Mouse (Mus musculus) heart, embryonic 11.5 days (tissue): ENCODE data around the gene Orai1. TPM values are rescaled to one million over a fixed set of nuclear protein-coding genes. Genes with fewer than 3 reads are reported as not detected.

ENCODE experiments used
- ATAC-seq: fragments of 200-750 bp; cut with Nextera tagmentation; replicated peaks from 2 replicates; pipeline ENCODE4 v1.8.0; 2017; ENCODE audit warnings: moderate library complexity; ENCODE audit not compliant: insufficient number of reproducible peaks, low FRiP score, low TSS enrichment
- H3K27ac ChIP-seq: fragments of 300-500 bp; sonication (generic); 2 replicates; pipeline ENCODE4 v1.5.1; 2014; ENCODE audit warnings: mild to moderate bottlenecking, low read depth, low read length
- H3K27me3 ChIP-seq: fragments of 300-500 bp; sonication (generic); 2 replicates; pipeline ENCODE4 v1.6.1; 2014; ENCODE audit warnings: mild to moderate bottlenecking, low read length, mixed read lengths; ENCODE audit not compliant: control insufficient read depth, insufficient read depth
- H3K36me3 ChIP-seq: fragments of 300-500 bp; sonication (generic); 2 replicates; pipeline ENCODE4 v1.6.1; 2014; ENCODE audit warnings: mild to moderate bottlenecking, low read length, moderate library complexity, mixed read lengths; ENCODE audit not compliant: control insufficient read depth, insufficient read depth
- H3K4me1 ChIP-seq: fragments of 300-500 bp; sonication (generic); 2 replicates; pipeline ENCODE4 v1.6.1; 2014; ENCODE audit warnings: low read length; ENCODE audit not compliant: control insufficient read depth, insufficient read depth
- H3K4me2 ChIP-seq: fragments of 300-500 bp; sonication (generic); 2 replicates; pipeline ENCODE4 v1.6.1; 2014; ENCODE audit warnings: mild to moderate bottlenecking, moderate library complexity
- H3K4me3 ChIP-seq: fragments of 300-500 bp; sonication (generic); 2 replicates; pipeline ENCODE4 v1.5.1; 2014; ENCODE audit warnings: low read depth, low read length
- H3K9ac ChIP-seq: fragments of 300-500 bp; sonication (generic); 2 replicates; pipeline ENCODE4 v1.6.1; 2014; ENCODE audit warnings: mild to moderate bottlenecking, low read depth, low read length, moderate library complexity
- H3K9me3 ChIP-seq: fragments of 300-500 bp; sonication (generic); replicated peaks from 2 replicates; pipeline ENCODE4 v1.6.1; 2016; ENCODE audit warnings: low read length; ENCODE audit not compliant: control insufficient read depth
- WGBS: fragments of 180-500 bp; shearing (Covaris S2); extraction: QIAGEN DNeasy Blood & Tissue Kit; methylation state at CpG from one replicate; pipeline ENCODE4 v1.1.7; 2014; ENCODE audit not compliant: insufficient replicate concordance; 5-methylcytosine and 5-hydroxymethylcytosine counted together
- polyA plus RNA-seq: library from polyadenylated mRNA; unstranded; fragments of >200 nt; fragmentation: Nextera tagmentation; extraction: Ambion mirVana; gene quantifications from 2 replicates; pipeline ENCODE4 v1.2.1, GENCODE M21; 2014

The Orai1 gene
- polyA plus RNA-seq, 1 experiment from 2014 or later: 15.1 TPM

DNA sequence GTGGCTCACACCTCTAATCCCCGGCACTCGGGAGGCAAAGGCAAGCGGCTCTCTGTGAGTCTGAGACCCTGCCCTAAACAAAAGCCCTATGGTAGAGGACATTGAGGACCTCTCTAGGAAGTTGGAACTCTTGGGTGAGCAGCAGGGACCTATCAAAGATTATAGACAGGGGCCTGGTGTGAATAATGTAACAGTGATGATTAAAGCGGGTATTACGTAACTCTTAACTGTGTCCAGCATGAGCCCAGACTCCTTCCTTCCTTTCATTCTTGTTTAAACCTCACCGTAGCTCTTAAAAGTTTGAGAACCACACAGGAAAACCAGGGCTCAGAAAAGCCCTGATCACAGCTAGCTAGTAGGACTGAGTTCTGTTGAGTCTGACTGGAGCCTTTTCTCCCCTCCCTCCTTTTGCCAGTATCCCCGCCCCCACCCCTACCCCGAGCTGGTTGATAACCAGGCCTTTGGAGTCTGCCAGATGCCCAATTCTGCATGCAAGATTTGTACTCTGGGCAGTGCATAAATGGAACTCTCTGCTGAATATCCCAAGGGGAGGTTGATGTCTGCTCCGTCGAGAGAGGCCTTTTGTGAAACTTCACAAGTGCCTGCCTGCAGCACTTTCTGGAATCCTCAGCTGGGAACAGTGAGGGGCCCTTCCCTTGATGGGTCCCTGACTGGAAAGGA, 4.6 kb downstream of the Orai1 start:
- ATAC-seq: no peak
- Histone ChIP-seq H3K9ac (0 out of 2 replicates have a peak overlapping the region, but pooled peaks have one; percentile 56), H3K9me3 (no peaks in the 10 kb centered on the region), H3K4me1 (peaks cover 24% of the 10 kb centered on the region), H3K36me3 (no peaks in the 10 kb centered on the region), H3K27me3 (no peaks in the 10 kb centered on the region), H3K4me3 (no peak overlapping the region), H3K27ac (peak overlapping the region; percentile 76), H3K4me2 (peak overlapping the region; percentile 29)
- 43% methylated on average over 10 of the region's 10 CpGs for WGBS

DNA sequence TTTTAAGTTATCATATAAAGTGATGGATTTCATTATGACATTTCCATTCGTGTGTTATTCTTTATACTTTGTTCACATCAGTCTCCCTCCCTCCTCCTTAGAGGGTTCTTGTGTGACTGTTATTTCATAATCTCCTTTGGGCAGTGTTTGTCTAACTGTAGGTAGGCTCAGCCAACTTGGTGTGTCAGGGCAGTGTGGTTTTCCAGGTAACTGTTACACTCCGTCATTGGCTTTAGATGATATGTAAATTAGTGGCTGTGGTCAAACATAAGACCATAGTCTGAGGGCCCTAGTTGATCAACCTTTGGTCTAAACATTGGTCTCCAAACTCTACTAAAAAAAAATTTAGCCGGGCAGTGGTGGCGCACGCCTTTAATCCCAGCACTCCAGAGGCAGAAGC, 5.6 kb downstream of the Orai1 start:
- Histone ChIP-seq H3K4me3 (no peak overlapping the region), H3K9me3 (no peaks in the 10 kb centered on the region), H3K4me2 (no peak overlapping the region), H3K4me1 (peaks cover 23% of the 10 kb centered on the region), H3K27me3 (no peaks in the 10 kb centered on the region), H3K27ac (0 out of 2 replicates have a peak overlapping the region, but pooled peaks have one; percentile 76), H3K9ac (no peak overlapping the region), H3K36me3 (no peaks in the 10 kb centered on the region)
- ATAC-seq: no peak
- 91% methylated on average over 5 of the region's 5 CpGs for WGBS

- Histone ChIP-seq H3K4me3 (no peak overlapping the region), H3K4me1 (peaks cover 20% of the 10 kb centered on the region), H3K27ac (no peak overlapping the region), H3K9me3 (no peaks in the 10 kb centered on the region), H3K27me3 (no peaks in the 10 kb centered on the region), H3K4me2 (no peak overlapping the region), H3K36me3 (no peaks in the 10 kb centered on the region), H3K9ac (no peak overlapping the region)
- no peak for ATAC-seq
- 85% methylated on average over 7 of the region's 7 CpGs for WGBS
Measured at GRCm38 (mm10) chr5:123021438-123021837, 6.6 kb downstream of the Orai1 start.

DNA sequence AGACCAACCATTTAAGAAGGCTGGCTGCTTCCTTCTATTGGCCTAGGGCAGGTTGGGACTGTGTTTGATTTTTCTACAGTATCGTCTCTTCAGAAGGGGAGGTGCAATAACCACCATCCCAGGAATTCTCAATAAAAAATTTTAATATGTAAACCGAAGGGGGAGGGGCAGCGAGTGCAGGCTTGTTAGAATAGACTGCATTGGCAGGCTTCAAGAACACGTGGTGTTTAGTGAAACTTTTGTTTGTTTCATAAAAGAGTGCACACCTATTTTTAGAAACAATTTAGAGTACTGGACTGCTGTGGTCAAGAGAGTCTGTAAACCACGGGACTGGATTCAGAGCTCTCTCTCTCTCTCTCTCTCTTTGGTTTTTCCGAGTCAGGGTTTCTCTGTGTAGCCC, 8.2 kb downstream of the Orai1 start:
- Histone ChIP-seq H3K4me3 (no peak overlapping the region), H3K27me3 (no peaks in the 10 kb centered on the region), H3K9ac (no peak overlapping the region), H3K9me3 (no peaks in the 10 kb centered on the region), H3K27ac (no peak overlapping the region), H3K4me1 (peaks cover 29% of the 10 kb centered on the region), H3K4me2 (no peak overlapping the region), H3K36me3 (no peaks in the 10 kb centered on the region)
- no peak for ATAC-seq
- WGBS: 77% methylated on average over 6 of the region's 6 CpGs

GRCm38 (mm10) chr5:123024312-123024711, 9.4 kb downstream of the Orai1 start:
- Histone ChIP-seq H3K27ac (no peak overlapping the region), H3K4me1 (peaks cover 24% of the 10 kb centered on the region), H3K4me3 (no peak overlapping the region), H3K27me3 (no peaks in the 10 kb centered on the region), H3K9me3 (no peaks in the 10 kb centered on the region), H3K4me2 (no peak overlapping the region), H3K9ac (no peak overlapping the region), H3K36me3 (peaks cover 4% of the 10 kb centered on the region; the same call in 1 of the 2 replicates)
- ATAC-seq: no peak
- 85% methylated on average over 6 of the region's 6 CpGs for WGBS

DNA sequence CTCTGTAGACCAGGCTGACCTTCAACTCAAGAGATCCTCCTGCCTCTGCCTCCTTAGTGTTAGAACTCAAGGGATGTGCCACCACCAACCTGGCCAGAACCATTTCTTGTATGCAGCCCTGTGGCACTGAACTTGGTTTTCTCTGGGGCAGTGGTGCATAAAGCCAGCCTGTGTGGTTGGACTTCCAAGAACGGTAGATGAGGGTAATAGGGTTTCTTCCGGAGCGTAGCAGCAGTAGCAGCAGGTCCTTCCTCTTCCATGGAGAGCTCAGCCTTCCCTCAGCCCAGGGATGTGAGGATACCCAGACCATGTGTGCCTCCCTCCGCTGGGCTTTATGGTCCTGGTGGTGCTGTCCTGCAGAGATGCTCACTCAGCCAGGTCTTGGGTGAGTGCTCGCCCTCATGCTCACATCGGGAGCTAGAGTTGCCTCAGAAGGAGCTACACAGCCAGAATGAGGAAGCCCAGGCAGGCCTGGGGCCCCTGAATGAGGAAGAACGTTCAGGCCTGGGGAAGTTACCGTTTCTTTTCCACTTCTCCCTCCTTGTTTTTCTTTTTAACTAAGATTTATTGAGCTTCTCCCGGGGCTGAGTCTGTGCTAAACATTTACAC, 10.2 kb downstream of the Orai1 start:
- WGBS: 79% methylated on average over 9 of the region's 9 CpGs
- Histone ChIP-seq H3K27me3 (no peaks in the 10 kb centered on the region), H3K27ac (no peak overlapping the region), H3K4me2 (no peak overlapping the region), H3K36me3 (peaks cover 7% of the 10 kb centered on the region; the same call in 1 of the 2 replicates), H3K4me3 (no peak overlapping the region), H3K9ac (no peak overlapping the region), H3K4me1 (peaks cover 17% of the 10 kb centered on the region), H3K9me3 (no peaks in the 10 kb centered on the region)
- no peak for ATAC-seq

GRCm38 (mm10) chr5:123026414-123026813, 11.5 kb downstream of the Orai1 start:
- no peak for ATAC-seq
- no peak overlapping the region for H3K4me2 ChIP-seq

GRCm38 (mm10) chr5:123027436-123027835, 12.6 kb downstream of the Orai1 start:
- no peak for ATAC-seq

More at GRCm38 (mm10) chr5:123026414-123026813, 11.5 kb downstream of the Orai1 start:
- no peak overlapping the region for H3K27ac ChIP-seq
- H3K27me3 ChIP-seq: no peaks in the 10 kb centered on the region
- no peak overlapping the region for H3K4me3 ChIP-seq
- 66% methylated on average over 6 of the region's 6 CpGs for WGBS
- H3K9me3 ChIP-seq: no peaks in the 10 kb centered on the region
- no peak overlapping the region for H3K9ac ChIP-seq
- peaks cover 10% of the 10 kb centered on the region for H3K36me3 ChIP-seq
- H3K4me1 ChIP-seq: peaks cover 17% of the 10 kb centered on the region

More at GRCm38 (mm10) chr5:123027436-123027835, 12.6 kb downstream of the Orai1 start:
- Histone ChIP-seq H3K27ac (no peak overlapping the region), H3K4me3 (no peak overlapping the region), H3K27me3 (no peaks in the 10 kb centered on the region), H3K4me2 (no peak overlapping the region), H3K4me1 (peaks cover 17% of the 10 kb centered on the region), H3K9ac (no peak overlapping the region), H3K36me3 (peaks cover 13% of the 10 kb centered on the region), H3K9me3 (no peaks in the 10 kb centered on the region)
- 60% methylated on average over 6 of the region's 6 CpGs for WGBS
